Comparison of ENCODE assay signal across 10 mouse cellular contexts in genomic region chr12:111375559-111375958, GRCm38 (mm10). TPM values are rescaled to one million over a fixed set of nuclear protein-coding genes. Genes with fewer than 3 reads are reported as not detected.
DNase-seq lines count a peak whose midpoint lies in the region; ATAC-seq and TF ChIP-seq lines count a peak whose summit lies in the region.
"Had no signal": no experiment of that assay in that cellular context is flagged by ENCODE, and none has a peak within 500 bp of the region (broad histone marks: within the 10 kb centered on the region; RNA-seq: fewer than 3 reads in every experiment).

No protein-coding gene starts in this region.

- TF ChIP-seq POLR2A in cortical plate, adult 2 months (IDR thresholded peaks at IDR 0.05; ENCODE audit: extremely low read depth, insufficient read depth, low read length), result no peak

- peak overlapping the region; percentile 88 for H3K4me2 ChIP-seq in heart, embryonic 12.5 days
- H3K4me2 ChIP-seq in hindbrain, embryonic 13.5 days, result peak overlapping the region; percentile 91
- peak overlapping the region; percentile 95 for H3K4me2 ChIP-seq in midbrain, embryonic 13.5 days (replicated peaks)

- intact Hi-C loops in heart, postnatal 25 days (cut with DNase I), result loop anchor here (2.0 kb wide), 1 partner anchor 23 kb away; no protein-coding TSS in a partner anchor
- intact Hi-C loops in left cerebral cortex, postnatal 36 days (cut with DNase I), result no loop called here

- DNase-seq in heart, postnatal 25 days (ENCODE audit: low spot score), result no peak
- DNase-seq in embryo, embryonic 10.5 days (ENCODE audit: low spot score), result no peak
- no peak for DNase-seq in ovary, adult 18-20 months (ENCODE audit: low spot score)
- DNase-seq in left cerebral cortex, postnatal 36 days (ENCODE audit: low spot score in 2 of 2), result no peak

- peak overlapping the region; percentile 100 for H3K4me3 ChIP-seq in heart, embryonic 12.5 days
- peak overlapping the region; percentile 83 for H3K4me3 ChIP-seq in cortical plate, adult 2 months (ENCODE audit: insufficient read depth, low read length)
- H3K4me3 ChIP-seq in hindbrain, embryonic 13.5 days, result peak overlapping the region; percentile 100
- H3K4me3 ChIP-seq in midbrain, embryonic 13.5 days (replicated peaks), result peak overlapping the region; percentile 96

- 53% methylated on average over 12 of the region's 12 CpGs for WGBS in heart, embryonic 12.5 days
- 71% methylated on average over 12 of the region's 12 CpGs for WGBS in hindbrain, embryonic 13.5 days
- WGBS in midbrain, embryonic 13.5 days, result 78% methylated on average over 12 of the region's 12 CpGs

- H3K9me3 ChIP-seq in heart, embryonic 12.5 days (replicated peaks), result no peaks in the 10 kb centered on the region
- H3K9me3 ChIP-seq in hindbrain, embryonic 13.5 days, result no peaks in the 10 kb centered on the region
- H3K9me3 ChIP-seq in midbrain, embryonic 13.5 days, result no peaks in the 10 kb centered on the region

- TF ChIP-seq CTCF in cortical plate, adult 2 months (IDR thresholded peaks at IDR 0.05; ENCODE audit: extremely low read depth, insufficient read depth, low read length), result no peak

- no peaks in the 10 kb centered on the region for H3K27me3 ChIP-seq in heart, embryonic 12.5 days (replicated peaks)
- H3K27me3 ChIP-seq in hindbrain, embryonic 13.5 days, result no peaks in the 10 kb centered on the region
- H3K27me3 ChIP-seq in midbrain, embryonic 13.5 days, result no peaks in the 10 kb centered on the region

- H3K9ac ChIP-seq in heart, embryonic 12.5 days, result peak overlapping the region; percentile 99
- peak overlapping the region; percentile 97 for H3K9ac ChIP-seq in hindbrain, embryonic 13.5 days
- H3K9ac ChIP-seq in midbrain, embryonic 13.5 days (replicated peaks), result peak overlapping the region; percentile 97

- ATAC-seq in heart, embryonic 12.5 days (ENCODE audit: insufficient number of reproducible peaks, low FRiP score), result no peak
- no peak for ATAC-seq in hindbrain, embryonic 13.5 days (ENCODE audit: low FRiP score)
- no peak for ATAC-seq in midbrain, embryonic 13.5 days

- peak overlapping the region; percentile 98 for H3K27ac ChIP-seq in heart, embryonic 12.5 days (ENCODE audit: poor library complexity, severe bottlenecking)
- no peak overlapping the region for H3K27ac ChIP-seq in cortical plate, adult 2 months (ENCODE audit: insufficient read depth, low read length)
- 0 out of 2 replicates have a peak overlapping the region, but pooled peaks have one; percentile 96 for H3K27ac ChIP-seq in hindbrain, embryonic 13.5 days
- H3K27ac ChIP-seq in midbrain, embryonic 13.5 days, result no peak overlapping the region

- H3K4me1 ChIP-seq in heart, embryonic 12.5 days (replicated peaks), result peaks cover 42% of the 10 kb centered on the region
- peaks cover 3% of the 10 kb centered on the region; the same call in 1 of the 2 replicates for H3K4me1 ChIP-seq in cortical plate, adult 2 months (ENCODE audit: control insufficient read depth, insufficient read depth, low read length)
- peaks cover 38% of the 10 kb centered on the region for H3K4me1 ChIP-seq in hindbrain, embryonic 13.5 days (replicated peaks)
- H3K4me1 ChIP-seq in midbrain, embryonic 13.5 days (replicated peaks), result peaks cover 42% of the 10 kb centered on the region

- no peaks in the 10 kb centered on the region for H3K36me3 ChIP-seq in heart, embryonic 12.5 days
- no peaks in the 10 kb centered on the region for H3K36me3 ChIP-seq in hindbrain, embryonic 13.5 days
- no peaks in the 10 kb centered on the region for H3K36me3 ChIP-seq in midbrain, embryonic 13.5 days
- H3K36me3 ChIP-seq: G1E had no signal

RNA-seq across cellular contexts. Expression of gene Cdc42bpb, which starts 2.0 kb away (rescaled TPM):
- polyA plus RNA-seq in heart, embryonic 12.5 days (2016; fragmentation: Nextera tagmentation; extraction: Ambion mirVana), result 33.5 and 38.2 TPM in 2 replicates
- 10 to 100 TPM; 57.5 to 60.2 TPM for total RNA-seq in heart, postnatal 25 days (2021)
- 195 and 201 TPM in 2 replicates for polyA plus RNA-seq in cortical plate, adult 2 months (2012; rRNA removed)
- 35.0 and 36.5 TPM in 2 replicates for polyA plus RNA-seq in hindbrain, embryonic 13.5 days (2015; fragmentation: Nextera tagmentation; extraction: Ambion mirVana)
- polyA plus RNA-seq in midbrain, embryonic 13.5 days (2015; fragmentation: Nextera tagmentation; extraction: Ambion mirVana), result 37.7 and 39.8 TPM in 2 replicates
- total RNA-seq in left cerebral cortex, postnatal 36 days (2021), result 100 to 1,000 TPM; 146 to 152 TPM
- total RNA-seq: G1E had no signal
- polyA plus RNA-seq: G1E had no signal

RNA-seq across cellular contexts. Expression of gene Lbhd2, which starts 31.1 kb away (rescaled TPM):
- 0.31 TPM in 1 of 2 replicates, not detected in the other for polyA plus RNA-seq in heart, embryonic 12.5 days (2016; fragmentation: Nextera tagmentation; extraction: Ambion mirVana)
- total RNA-seq in heart, postnatal 25 days (2021), result not detected
- polyA plus RNA-seq in cortical plate, adult 2 months (2012; rRNA removed), result 0.45 and 1.4 TPM in 2 replicates
- 0.26 and 0.52 TPM in 2 replicates for polyA plus RNA-seq in hindbrain, embryonic 13.5 days (2015; fragmentation: Nextera tagmentation; extraction: Ambion mirVana)
- 0.32 TPM in 1 of 2 replicates, not detected in the other for polyA plus RNA-seq in midbrain, embryonic 13.5 days (2015; fragmentation: Nextera tagmentation; extraction: Ambion mirVana)
- 1 to 10 TPM; 1.2 to 1.9 TPM for total RNA-seq in left cerebral cortex, postnatal 36 days (2021)
- total RNA-seq: common myeloid progenitor, adult 5-6 weeks; G1E had no signal
- polyA plus RNA-seq: G1E had no signal

RNA-seq across cellular contexts. Expression of gene Exoc3l4, which starts 41.3 kb away (rescaled TPM):
- 8.5 and 10.1 TPM in 2 replicates for polyA plus RNA-seq in heart, embryonic 12.5 days (2016; fragmentation: Nextera tagmentation; extraction: Ambion mirVana)
- total RNA-seq in heart, postnatal 25 days (2021), result 1 to 10 TPM; 1.2 to 2.9 TPM
- polyA plus RNA-seq in cortical plate, adult 2 months (2012; rRNA removed), result 2.4 and 2.5 TPM in 2 replicates
- 2.0 and 2.1 TPM in 2 replicates for polyA plus RNA-seq in hindbrain, embryonic 13.5 days (2015; fragmentation: Nextera tagmentation; extraction: Ambion mirVana)
- 2.0 and 2.4 TPM in 2 replicates for polyA plus RNA-seq in midbrain, embryonic 13.5 days (2015; fragmentation: Nextera tagmentation; extraction: Ambion mirVana)
- total RNA-seq in left cerebral cortex, postnatal 36 days (2021), result 1 to 10 TPM; 1.1 to 1.4 TPM
- polyA plus RNA-seq: G1E had no signal

Comparison
In these comparisons a context has a peak if more than half of its experiments do, and no peak if none do; other contexts are left out.
1. H3K27ac ChIP-seq: peak in heart, embryonic 12.5 days (single experiment) and hindbrain, embryonic 13.5 days (single experiment); none in cortical plate, adult 2 months (single experiment) and midbrain, embryonic 13.5 days (single experiment).
2. Peak in every context shown above with its lines, with median percentiles within 50 percentile points of each other: H3K4me2 ChIP-seq, H3K4me3 ChIP-seq and H3K9ac ChIP-seq.